Mouse (Mus musculus): Measurements from ENCODE around the gene Safb2. TPM values are rescaled to one million over a fixed set of nuclear protein-coding genes. Genes with fewer than 3 reads are reported as not detected.
"Not testable (repeated sequence)": the region's sequence is repeated elsewhere in the genome, so short reads cannot be mapped to it uniquely, and the experiment has no call there.

The Safb2 gene
- 73.4 and 76.5 TPM in 2 replicates for polyA plus RNA-seq (2015; fragmentation: Nextera tagmentation; extraction: Ambion mirVana)

- peak within 1 kb of the TSS; percentile 95 for H3K27ac ChIP-seq (replicated peaks)
- H3K4me3 ChIP-seq (replicated peaks) = peak within 1 kb of the TSS; percentile 88
- peaks cover 65% of the 10 kb centered on the region for H3K4me1 ChIP-seq
- ATAC-seq (ENCODE audit: low FRiP score) = peak; percentile 95
- WGBS = under 1% methylated on average over 93 of the region's 101 CpGs
- H3K9me3 ChIP-seq (replicated peaks) = no peaks in the 10 kb centered on the region
- peak within 1 kb of the TSS; percentile 87 for H3K9ac ChIP-seq (replicated peaks)
- H3K4me2 ChIP-seq = peak within 1 kb of the TSS; percentile 92
- no peaks in the 10 kb centered on the region for H3K27me3 ChIP-seq (replicated peaks)
- peaks cover 51% of the 10 kb centered on the region for H3K36me3 ChIP-seq
Observed at GRCm38 (mm10) chr17:56584257-56585130, at the start of gene Safb2, which contains the start of gene Safb. Safb2 (minus strand) TSS chr17:56584585. Safb (plus strand) TSS chr17:56584825.

DNA sequence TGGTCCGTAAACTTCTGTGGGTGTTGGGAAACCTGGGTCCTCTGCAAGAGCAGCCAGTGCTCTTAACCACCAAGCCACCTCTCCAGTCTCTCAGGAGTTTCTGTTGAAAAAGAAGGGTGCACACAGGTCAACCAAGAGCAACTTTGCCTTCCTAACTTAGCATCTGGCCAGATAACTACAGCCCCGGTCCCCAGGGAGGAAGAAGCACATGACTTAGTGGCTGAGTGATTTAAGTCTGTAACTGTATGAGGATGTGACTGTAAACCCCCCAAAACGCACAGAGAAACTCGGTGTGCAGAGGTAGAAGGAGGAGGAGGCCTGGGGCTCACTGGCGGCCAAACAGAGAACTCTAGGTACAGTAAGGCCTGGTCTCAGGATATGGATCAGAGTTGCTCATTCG, 49.6 kb upstream of the Safb2 start:
- Histone ChIP-seq H3K4me1 (no peaks in the 10 kb centered on the region), H3K9ac (replicated peaks) (no peak overlapping the region), H3K4me2 (no peak overlapping the region), H3K4me3 (replicated peaks) (no peak overlapping the region), H3K9me3 (replicated peaks) (no peaks in the 10 kb centered on the region), H3K27me3 (replicated peaks) (no peaks in the 10 kb centered on the region), H3K36me3 (no peaks in the 10 kb centered on the region), H3K27ac (replicated peaks) (no peak overlapping the region)
- ATAC-seq (ENCODE audit: low FRiP score) = no peak
- WGBS = 93% methylated on average over 6 of the region's 6 CpGs

GRCm38 (mm10) chr17:56631807-56632206, 47.4 kb upstream of the Safb2 start:
- no peak for ATAC-seq (ENCODE audit: low FRiP score)
- H3K27ac ChIP-seq (replicated peaks) = no peak overlapping the region
- no peak overlapping the region for H3K4me2 ChIP-seq
- no peak overlapping the region for H3K9ac ChIP-seq (replicated peaks)
- no peaks in the 10 kb centered on the region for H3K36me3 ChIP-seq
- peaks cover 16% of the 10 kb centered on the region for H3K4me1 ChIP-seq
- H3K4me3 ChIP-seq (replicated peaks) = no peak overlapping the region
- no peaks in the 10 kb centered on the region for H3K9me3 ChIP-seq (replicated peaks)
- WGBS = 57% methylated on average over 4 of the region's 4 CpGs
- H3K27me3 ChIP-seq (replicated peaks) = no peaks in the 10 kb centered on the region

DNA sequence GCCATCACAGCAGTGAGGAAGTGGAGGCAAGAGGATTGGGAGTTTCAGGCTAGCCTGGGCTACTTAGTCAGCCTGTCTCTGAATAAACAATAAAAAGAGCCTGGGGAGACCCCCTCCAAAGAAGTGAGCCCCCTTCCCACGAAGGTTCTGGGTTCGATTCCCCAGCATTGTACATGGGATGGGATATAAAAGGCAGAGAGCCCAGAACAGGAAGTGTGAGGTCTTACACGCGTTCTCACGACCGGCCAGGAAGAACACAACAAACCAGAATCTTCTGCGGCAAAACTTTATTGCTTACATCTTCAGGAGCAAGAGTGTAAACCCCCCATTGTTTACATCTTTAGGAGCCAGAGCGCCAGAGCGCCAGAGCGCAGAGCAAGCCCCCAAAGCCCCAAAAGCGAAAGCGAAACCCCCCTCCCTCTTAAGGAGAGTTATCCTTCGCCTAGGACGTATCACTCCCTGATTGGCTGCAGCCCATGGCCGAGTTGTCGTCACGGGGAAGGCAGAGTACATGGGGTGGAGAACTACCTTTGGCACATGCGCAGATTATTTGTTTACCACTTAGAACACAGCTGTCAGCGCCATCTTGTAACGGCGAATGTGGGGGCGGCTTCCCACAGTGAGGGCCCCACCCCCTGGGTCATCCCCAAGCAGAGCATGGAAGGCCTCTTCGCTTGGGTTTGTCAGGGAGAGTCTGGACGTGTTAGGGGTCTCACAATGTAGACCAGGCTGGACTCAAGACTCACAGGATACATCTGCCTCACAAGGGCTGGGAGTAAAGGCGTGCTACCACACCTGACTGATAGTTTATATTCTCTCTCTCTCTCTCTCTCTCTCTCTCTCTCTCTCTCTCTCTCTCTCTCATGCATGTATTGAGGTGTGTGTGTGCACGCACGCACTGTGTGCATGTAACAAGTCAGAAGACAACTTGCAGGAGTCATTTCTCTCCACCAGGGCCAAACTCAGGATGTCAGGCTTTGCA, 45.7 kb upstream of the Safb2 start:
- not testable (repeated sequence) for ATAC-seq (ENCODE audit: low FRiP score); H3K9ac ChIP-seq (replicated peaks); H3K9me3 ChIP-seq (replicated peaks); H3K36me3 ChIP-seq; H3K27me3 ChIP-seq (replicated peaks); H3K4me3 ChIP-seq (replicated peaks); H3K27ac ChIP-seq (replicated peaks); H3K4me2 ChIP-seq
- WGBS = 89% methylated on average over 27 of the region's 27 CpGs
- H3K4me1 ChIP-seq = peaks cover 29% of the 10 kb centered on the region

DNA sequence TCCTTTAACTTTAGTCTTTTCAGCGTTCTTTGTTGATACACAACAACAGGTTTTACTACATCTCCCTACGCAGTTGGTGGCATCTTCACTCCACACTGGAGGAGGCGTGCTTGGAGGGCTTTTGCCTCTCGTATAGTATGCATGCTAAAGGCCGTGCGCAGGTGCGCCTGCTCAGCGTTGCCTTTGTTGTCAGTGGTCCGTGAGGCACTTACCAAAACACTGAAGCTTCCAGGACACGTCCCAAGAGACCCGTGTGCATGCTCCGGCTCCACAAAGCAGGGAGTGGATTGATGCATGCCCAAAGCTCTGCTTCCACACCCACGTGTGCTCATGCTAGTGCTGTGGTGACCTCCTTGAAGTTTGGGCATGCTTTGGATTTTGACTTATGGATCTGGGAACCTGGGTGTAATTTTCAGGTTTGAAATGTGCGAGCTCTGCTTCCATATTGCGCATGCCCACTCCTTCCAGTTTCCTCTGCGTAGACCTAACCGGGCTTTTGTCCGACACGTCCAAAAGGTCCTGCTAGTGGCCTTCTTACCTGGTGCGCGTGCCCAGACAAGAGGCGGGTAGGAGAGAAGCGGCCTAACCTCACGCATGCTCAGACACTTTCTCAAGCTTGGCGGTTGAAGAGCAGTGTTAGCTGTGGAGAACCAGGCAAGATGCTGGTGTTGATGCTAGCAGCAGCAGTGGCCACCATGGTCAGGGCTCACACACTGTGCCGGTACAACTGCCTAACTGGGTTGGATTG, 43.3 kb upstream of the Safb2 start, which contains the start of gene Catsperd:
Gene Catsperd, plus strand, starts transcription at position 614 of the 748 bp plus-strand sequence.
- Histone ChIP-seq H3K9ac (replicated peaks) (peak within 1 kb of the TSS; percentile 87), H3K4me3 (replicated peaks) (peak within 1 kb of the TSS; percentile 90), H3K27me3 (replicated peaks) (no peaks in the 10 kb centered on the region), H3K27ac (replicated peaks) (peak within 1 kb of the TSS; percentile 82), H3K4me1 (peaks cover 38% of the 10 kb centered on the region), H3K9me3 (replicated peaks) (no peaks in the 10 kb centered on the region), H3K36me3 (peaks cover 15% of the 10 kb centered on the region), H3K4me2 (peak within 1 kb of the TSS; percentile 96)
- 8% methylated on average over 26 of the region's 26 CpGs for WGBS
- peak; percentile 68 for ATAC-seq (ENCODE audit: low FRiP score)

GRCm38 (mm10) chr17:56626754-56627470, 42.5 kb upstream of the Safb2 start, which contains the start of gene Lonp1:
Lonp1 (minus strand) TSS chr17:56626887.
- Histone ChIP-seq H3K9me3 (replicated peaks) (no peaks in the 10 kb centered on the region), H3K36me3 (peaks cover 22% of the 10 kb centered on the region), H3K4me1 (peaks cover 38% of the 10 kb centered on the region), H3K27me3 (replicated peaks) (no peaks in the 10 kb centered on the region), H3K9ac (replicated peaks) (peak within 1 kb of the TSS; percentile 87), H3K27ac (replicated peaks) (peak within 1 kb of the TSS; percentile 82), H3K4me3 (replicated peaks) (peak within 1 kb of the TSS; percentile 90), H3K4me2 (peak within 1 kb of the TSS; percentile 96)
- WGBS = 0% methylated on average over 50 of the region's 51 CpGs
- peak; percentile 93 for ATAC-seq (ENCODE audit: low FRiP score)

- H3K4me3 ChIP-seq (replicated peaks) = peak overlapping the region; percentile 90
- 1% methylated on average over 31 of the region's 32 CpGs for WGBS
- no peaks in the 10 kb centered on the region for H3K9me3 ChIP-seq (replicated peaks)
- no peaks in the 10 kb centered on the region for H3K27me3 ChIP-seq (replicated peaks)
- peaks cover 27% of the 10 kb centered on the region for H3K36me3 ChIP-seq
- H3K4me2 ChIP-seq = peak overlapping the region; percentile 96
- peak overlapping the region; percentile 82 for H3K27ac ChIP-seq (replicated peaks)
- peak overlapping the region; percentile 87 for H3K9ac ChIP-seq (replicated peaks)
- H3K4me1 ChIP-seq = peaks cover 38% of the 10 kb centered on the region
- ATAC-seq (ENCODE audit: low FRiP score) = no peak
Observed at GRCm38 (mm10) chr17:56626260-56626659, 41.9 kb upstream of the Safb2 start.

- Histone ChIP-seq H3K9ac (replicated peaks) (no peak overlapping the region), H3K36me3 (peaks cover 34% of the 10 kb centered on the region), H3K4me2 (peak overlapping the region; percentile 96), H3K9me3 (replicated peaks) (no peaks in the 10 kb centered on the region), H3K4me1 (peaks cover 38% of the 10 kb centered on the region), H3K27me3 (replicated peaks) (no peaks in the 10 kb centered on the region), H3K4me3 (replicated peaks) (peak overlapping the region; percentile 90), H3K27ac (replicated peaks) (no peak overlapping the region)
- 88% methylated on average over 3 of the region's 3 CpGs for WGBS
- no peak for ATAC-seq (ENCODE audit: low FRiP score)
Observed at GRCm38 (mm10) chr17:56625495-56625894, 41.1 kb upstream of the Safb2 start.

GRCm38 (mm10) chr17:56617628-56618027, 33.2 kb upstream of the Safb2 start:
- no peak overlapping the region for H3K9ac ChIP-seq (replicated peaks)
- no peak overlapping the region for H3K27ac ChIP-seq (replicated peaks)
- H3K4me3 ChIP-seq (replicated peaks) = no peak overlapping the region
- H3K36me3 ChIP-seq = peaks cover 68% of the 10 kb centered on the region
- H3K4me2 ChIP-seq = no peak overlapping the region
- no peak for ATAC-seq (ENCODE audit: low FRiP score)
- 92% methylated on average over 8 of the region's 8 CpGs for WGBS
- H3K4me1 ChIP-seq = peaks cover 28% of the 10 kb centered on the region
- H3K9me3 ChIP-seq (replicated peaks) = no peaks in the 10 kb centered on the region
- no peaks in the 10 kb centered on the region for H3K27me3 ChIP-seq (replicated peaks)

- no peaks in the 10 kb centered on the region for H3K27me3 ChIP-seq (replicated peaks)
- no peak overlapping the region for H3K27ac ChIP-seq (replicated peaks)
- H3K4me3 ChIP-seq (replicated peaks) = no peak overlapping the region
- peaks cover 35% of the 10 kb centered on the region for H3K4me1 ChIP-seq
- no peaks in the 10 kb centered on the region for H3K9me3 ChIP-seq (replicated peaks)
- no peak overlapping the region for H3K9ac ChIP-seq (replicated peaks)
- no peak for ATAC-seq (ENCODE audit: low FRiP score)
- no peak overlapping the region for H3K4me2 ChIP-seq
- WGBS = 89% methylated on average over 3 of the region's 3 CpGs
- peaks cover 61% of the 10 kb centered on the region for H3K36me3 ChIP-seq
Observed at GRCm38 (mm10) chr17:56616725-56617124, 32.3 kb upstream of the Safb2 start.
